Mouse (Mus musculus) 416B (cell line): ENCODE data around the gene Ctsl.

ENCODE experiments used
- DNase-seq: peaks from one replicate; pipeline ENCODE4 v3.0.0; 2011; ENCODE audit warnings: low read depth

Gene Ctsl

DNA sequence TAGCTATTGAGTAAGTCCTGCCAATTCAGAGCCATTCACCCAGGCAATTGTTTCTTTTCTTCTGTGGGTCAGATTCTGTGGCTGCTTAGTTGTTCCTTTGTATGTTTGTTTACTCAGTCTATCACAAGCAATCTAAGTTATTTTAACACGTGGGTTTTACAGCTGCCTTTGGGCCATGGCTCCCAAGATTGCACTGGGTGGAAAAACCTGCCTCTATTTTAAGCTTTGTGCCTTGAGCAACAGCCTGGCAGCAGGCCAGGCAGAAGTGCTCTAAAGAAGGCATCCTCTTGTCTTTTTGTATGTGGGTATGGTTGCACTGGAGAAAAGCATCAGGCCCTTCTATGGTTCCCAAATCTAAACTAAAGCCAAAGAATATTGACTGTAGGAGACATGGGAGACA is 3.0 kb upstream of the Ctsl start:
- peak; percentile 49 for DNase-seq

GRCm38 (mm10) chr13:64369805-64370172 is 901 bp downstream of the Ctsl start:
- DNase-seq, result no peak

DNA sequence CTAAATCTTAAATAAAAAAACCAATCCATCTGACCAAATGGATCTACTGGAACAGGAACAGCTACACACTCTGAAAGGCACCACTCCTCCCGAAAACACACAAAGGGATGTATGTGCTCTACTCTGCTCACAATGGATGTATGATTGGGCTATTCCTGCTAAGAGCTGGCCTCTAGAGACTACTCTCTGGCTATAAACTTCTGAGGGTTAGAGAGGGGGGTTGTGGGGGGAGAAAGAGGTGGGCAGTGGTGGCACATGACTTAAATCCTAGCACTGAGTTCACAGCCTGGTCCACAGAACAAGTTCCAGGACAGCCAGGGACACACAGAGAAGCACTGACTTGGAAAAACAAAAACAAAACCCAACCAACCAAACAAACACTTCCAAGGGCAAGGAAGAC is 2.1 kb downstream of the Ctsl start:
- DNase-seq, result no peak

DNA sequence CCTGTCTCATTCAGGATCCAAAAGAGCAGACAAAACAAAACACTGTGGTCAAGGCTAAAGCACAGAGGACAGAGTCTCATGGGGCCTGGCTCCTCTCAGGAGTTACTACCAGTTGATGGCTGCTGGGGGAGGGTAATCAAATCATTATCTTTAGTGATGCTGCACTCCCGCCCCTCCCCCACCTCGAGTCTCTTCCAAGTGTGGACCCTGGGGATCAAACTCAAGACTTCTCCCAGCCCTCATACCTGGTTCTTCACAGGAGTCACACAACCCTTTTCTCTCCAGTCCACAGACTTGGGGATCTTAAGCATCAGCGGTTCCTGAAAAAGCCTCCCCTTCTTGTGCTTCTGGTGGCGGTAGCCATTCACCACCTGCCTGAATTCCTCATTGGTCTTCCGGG is 3.1 kb downstream of the Ctsl start:
- no peak for DNase-seq

DNA sequence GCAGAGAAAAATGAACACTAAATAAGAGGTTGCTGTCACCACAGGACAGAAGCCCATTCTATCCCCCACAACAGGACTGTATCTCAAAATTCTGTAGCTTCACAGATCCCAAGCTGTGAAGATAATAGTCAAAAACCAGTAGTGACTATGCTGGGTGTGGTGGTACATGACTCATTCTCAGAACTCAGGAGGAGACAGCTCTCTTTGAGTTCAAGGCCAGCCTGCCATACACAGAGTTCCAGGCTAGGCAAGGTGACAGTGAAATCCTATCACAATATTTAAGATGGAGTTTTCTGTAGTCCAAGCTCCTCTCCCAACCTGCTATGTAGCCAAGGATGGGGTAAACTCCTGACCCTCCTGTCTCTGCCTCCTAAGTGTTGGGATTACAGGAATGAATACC is 5.4 kb downstream of the Ctsl start:
- DNase-seq, result peak; percentile 5

DNA sequence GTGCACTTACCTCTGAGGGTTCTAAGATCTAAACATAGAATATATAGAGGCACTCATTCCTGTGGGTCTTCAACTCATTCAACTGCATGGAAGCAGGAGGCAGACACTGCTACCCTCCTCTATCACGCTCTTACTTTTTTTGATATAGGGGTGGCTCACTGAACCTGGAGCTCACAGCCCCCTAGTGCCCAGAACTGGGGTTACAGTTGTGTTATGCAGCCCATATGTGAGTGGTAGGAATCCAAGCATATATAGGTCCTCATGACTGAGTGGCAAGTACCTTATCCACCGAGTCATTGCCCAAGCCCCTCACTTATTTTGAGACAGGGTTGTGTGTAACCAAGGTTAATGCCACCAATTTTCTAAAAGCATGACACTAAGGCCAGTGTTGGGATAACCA is 6.4 kb downstream of the Ctsl start:
- peak; percentile 53 for DNase-seq

DNA sequence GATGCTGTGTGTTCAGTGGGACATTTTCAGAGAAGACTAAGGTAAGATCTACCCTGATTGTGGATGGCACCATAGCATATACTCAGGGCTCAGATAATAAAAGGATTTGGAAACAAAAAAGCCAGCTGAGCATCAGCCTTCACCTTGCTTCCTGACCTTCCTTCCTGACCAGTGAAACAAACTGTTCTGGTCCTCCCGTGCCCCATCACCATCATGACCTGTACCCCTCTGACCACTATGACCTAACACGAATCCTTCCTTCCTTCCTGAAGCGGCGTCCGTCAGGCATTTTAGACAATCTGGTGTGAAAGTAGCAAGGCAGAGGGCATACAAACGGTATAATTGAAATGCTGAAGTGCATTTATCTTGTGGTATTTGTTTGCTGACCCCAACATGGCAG is 8.6 kb downstream of the Ctsl start:
- no peak for DNase-seq

GRCm38 (mm10) chr13:64361020-64361419 is 9.7 kb downstream of the Ctsl start:
- DNase-seq, result no peak

GRCm38 (mm10) chr13:64359702-64360101 is 11.0 kb downstream of the Ctsl start:
- no peak for DNase-seq

- no peak for DNase-seq
Measured at GRCm38 (mm10) chr13:64358476-64358875, 12.2 kb downstream of the Ctsl start.

DNA sequence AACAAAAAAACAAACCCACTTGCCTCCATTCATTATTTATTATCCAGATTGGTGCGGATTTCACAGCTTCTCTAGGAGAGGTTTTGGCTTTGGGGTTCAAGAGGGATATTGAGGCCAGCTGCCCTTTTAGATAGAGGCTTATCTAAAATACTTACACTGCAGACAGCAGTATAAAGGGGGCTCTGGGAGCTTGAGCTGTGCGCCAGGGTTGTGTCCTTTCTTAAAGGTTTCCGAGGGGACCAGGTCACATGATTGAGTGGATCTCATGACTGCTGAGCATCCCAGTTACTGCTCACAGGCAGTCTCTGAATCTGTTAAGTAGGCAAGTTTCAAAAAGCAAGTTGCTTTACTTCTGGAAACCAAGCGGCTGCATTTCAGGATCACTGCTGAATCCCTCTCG is 13.3 kb downstream of the Ctsl start:
- no peak for DNase-seq

DNA sequence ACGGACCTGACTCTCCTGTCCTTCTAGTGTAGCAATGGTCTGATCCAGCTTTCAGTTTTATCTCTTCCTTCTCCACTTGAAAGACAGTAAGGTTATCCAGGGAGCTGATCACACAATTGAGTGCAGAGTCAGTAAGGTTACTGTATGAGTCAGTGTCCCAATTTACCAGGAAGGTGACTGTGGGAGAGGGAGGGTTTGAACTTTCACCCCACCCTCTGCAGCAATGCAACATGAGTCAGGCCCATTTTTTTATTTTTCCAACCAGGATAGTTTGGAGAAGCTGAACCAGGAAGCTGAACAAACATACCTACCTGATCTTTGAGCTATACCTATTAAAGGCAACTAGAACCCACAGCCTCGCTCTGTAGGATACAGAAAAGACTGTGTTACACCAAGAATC is 21.2 kb downstream of the Ctsl start:
- DNase-seq, result no peak

DNA sequence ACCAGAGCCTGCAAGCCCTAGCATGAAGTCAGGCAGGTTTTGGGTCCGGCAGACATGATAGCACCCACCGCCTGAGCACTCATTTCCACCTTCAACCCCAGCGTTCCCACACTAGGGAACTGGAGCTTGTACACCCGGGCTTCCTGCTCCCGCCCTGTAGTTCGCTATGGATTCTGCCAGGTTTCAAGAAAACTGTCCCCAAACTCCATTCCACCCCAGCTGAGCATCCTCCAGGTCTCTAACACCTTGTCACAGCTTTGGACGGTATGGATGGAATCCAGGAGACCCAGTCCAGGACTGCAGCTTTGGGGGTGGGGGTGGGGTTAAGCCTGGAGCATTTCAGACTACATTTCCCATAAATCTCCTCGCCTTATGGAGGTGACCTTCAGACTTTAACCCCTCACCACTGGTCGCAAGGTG is 26.6 kb downstream of the Ctsl start:
- no peak for DNase-seq

DNA sequence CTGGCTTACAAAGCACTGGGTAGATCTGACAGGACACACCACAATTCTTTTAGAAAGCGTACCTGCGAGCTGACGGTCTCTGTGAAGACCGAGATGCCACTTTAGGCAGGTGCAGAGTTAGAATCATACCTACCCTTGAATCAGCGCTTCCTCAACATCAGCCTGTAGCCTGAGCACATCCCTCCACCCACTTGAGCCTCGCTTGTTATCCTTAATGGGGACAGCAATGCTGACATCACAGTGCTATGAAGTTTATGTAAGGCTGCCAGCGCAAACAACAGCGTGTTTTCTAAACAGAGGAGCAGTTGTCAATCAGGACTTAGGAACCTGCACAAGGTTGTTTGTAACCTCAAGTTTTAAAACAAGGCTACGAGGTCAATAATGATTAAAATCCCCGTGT is 27.1 kb downstream of the Ctsl start:
- no peak for DNase-seq

- DNase-seq, result no peak
Measured at GRCm38 (mm10) chr13:64335546-64336132, 35.1 kb downstream of the Ctsl start.

DNA sequence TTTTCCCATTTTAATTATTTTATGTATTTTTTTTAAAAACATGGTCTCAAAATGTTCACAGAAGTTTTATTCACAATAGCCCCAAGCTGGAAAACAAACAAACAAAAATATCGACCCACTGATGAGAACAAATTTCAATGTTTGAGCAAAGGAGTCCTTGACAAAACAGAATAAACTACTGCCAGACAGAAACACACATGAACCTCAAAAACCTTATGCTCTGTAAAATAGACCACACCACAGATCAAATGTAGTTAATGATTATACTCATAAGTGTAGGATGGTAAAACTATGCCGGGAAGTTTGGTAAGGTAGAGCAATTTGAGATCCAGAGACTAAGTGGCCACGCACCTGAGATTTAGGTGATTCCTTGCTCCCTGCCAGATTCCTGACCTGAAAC is 37.6 kb downstream of the Ctsl start:
- no peak for DNase-seq

GRCm38 (mm10) chr13:64332321-64332720 is 38.4 kb downstream of the Ctsl start:
- no peak for DNase-seq

DNA sequence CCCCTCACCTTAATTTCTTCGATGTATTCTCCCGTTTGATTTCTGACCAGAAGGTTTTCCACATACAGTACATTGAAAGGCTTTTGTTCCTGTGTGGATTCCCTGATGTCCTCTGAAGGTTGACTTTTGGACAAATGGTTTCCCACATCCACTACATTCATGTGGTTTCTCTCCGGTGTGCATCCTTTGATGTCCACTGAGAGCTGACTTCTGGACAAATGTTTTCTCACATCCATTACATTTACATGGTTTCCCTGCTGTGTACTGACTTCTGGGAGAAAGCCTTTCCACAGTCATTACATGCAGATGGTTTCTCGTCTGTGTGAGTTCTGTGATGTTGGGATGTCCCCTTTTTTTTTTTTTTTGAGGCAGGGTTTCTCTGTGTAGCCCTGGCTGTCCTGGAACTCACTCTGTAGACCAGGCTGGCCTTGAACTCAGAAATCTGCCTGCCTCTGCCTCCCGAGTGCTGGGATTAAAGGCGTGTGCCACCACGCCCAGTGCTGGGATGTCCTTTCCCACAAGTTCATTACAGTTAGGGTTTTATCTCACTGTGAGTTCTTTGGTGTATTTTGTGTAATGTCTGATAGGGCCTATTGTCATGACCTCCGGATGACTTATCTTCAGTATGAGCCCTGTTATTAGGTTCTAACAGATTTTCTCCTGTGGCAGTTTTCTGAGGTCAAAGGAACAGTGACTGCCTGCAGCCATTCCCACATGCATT is 48.0 kb downstream of the Ctsl start:
- no peak for DNase-seq

DNA sequence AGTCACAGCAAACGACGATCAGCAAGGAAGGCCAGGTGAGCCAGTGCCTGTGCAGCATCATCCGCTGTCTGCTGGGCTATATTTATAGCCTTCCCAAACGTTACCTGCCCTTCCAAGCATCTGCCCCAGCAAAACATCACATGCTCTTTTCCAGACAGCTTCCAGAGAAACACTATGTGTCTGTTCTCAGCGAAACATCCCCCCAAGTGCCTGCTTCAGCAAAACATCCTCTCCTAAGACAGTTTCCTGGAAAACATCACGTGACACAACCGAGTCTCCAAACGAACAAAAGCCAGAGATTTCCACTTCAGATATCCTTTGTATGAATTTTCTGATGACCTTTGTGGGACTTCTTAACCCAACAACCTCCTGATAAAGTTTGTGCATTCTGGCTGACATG is 50.4 kb downstream of the Ctsl start:
- DNase-seq, result no peak

GRCm38 (mm10) chr13:64319782-64320181 is 50.9 kb downstream of the Ctsl start:
- DNase-seq, result no peak

DNA sequence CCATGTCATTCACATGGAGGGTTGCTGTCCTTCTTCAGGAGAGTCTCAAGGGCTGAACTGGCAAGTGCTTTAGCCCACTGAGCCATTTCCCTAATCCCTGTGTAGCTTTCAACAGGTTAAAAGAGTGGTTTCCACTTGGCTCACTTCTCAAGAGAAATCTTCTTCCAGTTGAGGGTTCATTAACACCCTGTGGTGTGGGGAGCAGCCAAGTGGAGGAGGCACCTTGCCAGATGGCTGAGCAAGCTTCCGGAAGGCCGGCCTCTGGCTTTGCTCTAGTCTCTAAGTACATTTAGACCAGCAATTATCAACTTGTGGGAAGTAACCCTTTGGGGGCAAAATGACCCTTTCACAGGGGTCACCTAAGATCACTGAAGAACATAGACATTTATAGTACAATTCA is 52.3 kb downstream of the Ctsl start:
- peak; percentile 75 for DNase-seq

GRCm38 (mm10) chr13:64315483-64316050 is 55.1 kb downstream of the Ctsl start:
- DNase-seq, result peak; percentile 77

DNA sequence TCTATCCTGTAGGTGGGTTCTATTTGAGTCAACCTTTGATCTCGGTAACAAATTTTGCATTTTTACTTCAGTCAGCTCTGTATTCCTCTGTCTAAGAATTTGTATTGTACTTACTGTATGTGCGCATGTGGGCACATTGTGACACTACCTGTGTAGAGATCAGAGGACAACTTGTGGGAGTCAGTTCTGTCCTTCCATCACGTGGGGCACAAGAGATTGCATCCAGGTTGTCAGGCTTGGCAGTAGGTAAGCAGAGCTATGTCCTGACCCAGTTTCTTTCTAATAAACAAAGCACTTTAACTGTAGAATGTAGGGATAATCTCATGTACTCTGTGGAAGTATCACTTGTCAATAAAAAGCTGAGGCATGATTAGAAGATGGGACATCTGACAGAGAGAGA is 56.6 kb downstream of the Ctsl start:
- no peak for DNase-seq

- DNase-seq, result no peak
Measured at GRCm38 (mm10) chr13:64312916-64313289, 57.8 kb downstream of the Ctsl start.
